Mouse (Mus musculus) heart, adult 18-20 months (tissue): ENCODE data around the gene Irf2bp1. TPM values are rescaled to one million over a fixed set of nuclear protein-coding genes. Genes with fewer than 3 reads are reported as not detected.

ENCODE experiments used
- DNase-seq, 2 experiments: peaks; one replicate each; pipeline ENCODE4 v3.0.0; 2021 to 2022; ENCODE audit warnings: mixed read lengths in 1 of 2
- long read RNA-seq, 2 experiments: library from polyadenylated mRNA; stranded (forward); transcript quantifications; one replicate each; pipeline ENCODE4 v2.0.0; 2021
- total RNA-seq, 2 experiments: library from RNA; stranded (reverse); gene quantifications; 2 replicates each; pipeline ENCODE4 v1.2.3; 2021

The Irf2bp1 gene
- 10 to 100 TPM; 22.4 to 23.1 TPM for total RNA-seq
- long read RNA-seq, experiment 1, transcript Irf2bp1-201 (1 exons, 2,734 nt): major isoform, 36 of 36 reads
- long read RNA-seq, experiment 1, partial matches to known transcripts: 0 of 36 reads
- long read RNA-seq, experiment 1, other reads (novel, unspliced or antisense): 0 of 36 reads
- long read RNA-seq, experiment 2, transcript Irf2bp1-201 (1 exons, 2,734 nt): major isoform, 19 of 19 reads
- long read RNA-seq, experiment 2, partial matches to known transcripts: 0 of 19 reads
- long read RNA-seq, experiment 2, other reads (novel, unspliced or antisense): 0 of 19 reads

DNA sequence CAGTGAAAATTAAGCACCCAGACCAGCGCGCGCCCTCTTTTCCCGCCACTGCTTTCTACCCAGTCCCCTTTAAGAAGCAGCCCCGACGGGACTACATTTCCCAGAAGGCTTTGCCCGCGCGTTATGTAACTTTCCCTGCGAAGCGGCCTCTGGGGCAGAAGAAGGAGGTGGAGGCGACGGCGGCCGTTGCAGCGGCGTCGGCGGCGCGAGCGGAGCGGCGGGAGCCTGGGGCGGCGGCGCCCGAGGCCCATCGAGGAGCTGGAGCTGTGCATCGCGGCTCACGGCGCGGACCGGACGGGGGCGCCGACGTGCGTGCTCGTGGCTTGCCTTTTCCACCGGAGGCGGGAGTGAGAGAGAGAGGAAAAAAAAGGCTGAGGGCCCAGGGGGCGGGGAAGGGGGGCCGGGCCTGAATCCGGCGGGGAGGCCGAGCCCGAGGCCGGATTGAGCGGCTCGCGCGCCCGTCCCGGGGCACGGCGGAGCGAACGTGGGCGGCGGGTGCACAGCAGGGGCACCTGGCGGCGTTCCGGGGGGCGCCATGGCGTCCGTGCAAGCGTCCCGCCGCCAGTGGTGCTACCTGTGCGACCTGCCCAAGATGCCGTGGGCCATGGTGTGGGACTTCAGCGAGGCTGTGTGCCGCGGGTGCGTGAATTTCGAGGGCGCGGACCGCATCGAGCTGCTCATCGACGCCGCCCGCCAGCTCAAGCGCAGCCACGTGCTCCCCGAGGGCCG, at the start of gene Irf2bp1:
Gene Irf2bp1 (plus strand): TSS at position 143 of the 729 bp plus-strand sequence.
- DNase-seq: peak; percentile 96 to 98

DNA sequence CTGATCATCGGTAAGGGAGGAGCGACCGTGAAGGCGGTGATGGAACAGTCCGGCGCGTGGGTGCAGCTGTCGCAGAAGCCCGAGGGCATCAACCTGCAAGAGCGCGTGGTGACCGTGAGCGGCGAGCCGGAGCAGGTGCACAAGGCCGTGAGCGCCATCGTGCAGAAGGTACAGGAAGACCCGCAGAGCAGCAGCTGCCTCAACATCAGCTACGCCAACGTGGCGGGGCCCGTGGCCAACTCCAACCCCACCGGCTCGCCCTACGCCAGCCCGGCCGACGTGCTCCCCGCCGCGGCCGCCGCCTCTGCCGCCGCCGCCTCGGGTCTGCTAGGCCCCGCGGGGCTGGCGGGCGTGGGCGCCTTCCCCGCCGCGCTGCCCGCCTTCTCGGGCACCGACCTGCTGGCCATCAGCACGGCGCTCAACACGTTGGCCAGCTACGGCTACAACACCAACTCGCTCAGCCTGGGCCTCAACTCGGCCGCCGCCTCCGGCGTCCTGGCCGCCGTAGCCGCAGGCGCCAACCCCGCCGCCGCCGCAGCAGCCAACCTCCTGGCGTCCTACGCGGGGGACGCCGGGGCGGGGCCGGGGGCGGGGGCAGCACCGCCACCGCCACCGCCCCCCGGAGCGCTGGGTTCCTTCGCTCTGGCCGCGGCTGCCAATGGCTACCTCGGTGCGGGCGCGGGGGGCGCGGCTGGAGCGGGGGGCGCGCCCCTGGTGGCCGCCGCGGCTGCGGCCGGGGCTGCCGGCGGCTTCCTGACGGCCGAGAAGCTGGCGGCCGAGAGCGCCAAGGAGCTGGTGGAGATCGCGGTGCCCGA, 46.1 kb upstream of the Irf2bp1 start:
- peak; percentile 61 to 80 for DNase-seq

DNA sequence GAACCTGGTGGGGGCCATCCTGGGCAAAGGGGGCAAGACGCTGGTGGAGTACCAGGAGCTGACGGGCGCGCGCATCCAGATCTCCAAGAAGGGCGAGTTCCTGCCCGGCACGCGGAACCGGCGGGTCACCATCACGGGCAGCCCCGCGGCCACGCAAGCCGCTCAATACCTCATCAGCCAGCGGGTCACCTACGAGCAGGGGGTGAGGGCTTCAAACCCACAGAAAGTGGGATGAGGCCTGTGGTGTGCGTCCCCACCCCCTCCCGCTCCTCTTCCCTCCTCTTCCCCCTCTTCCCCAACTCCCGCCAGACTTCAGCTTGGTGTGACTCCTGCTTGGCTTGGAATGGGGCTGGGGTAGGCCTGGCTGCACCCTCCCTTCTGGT, 45.5 kb upstream of the Irf2bp1 start:
- DNase-seq: no peak

DNA sequence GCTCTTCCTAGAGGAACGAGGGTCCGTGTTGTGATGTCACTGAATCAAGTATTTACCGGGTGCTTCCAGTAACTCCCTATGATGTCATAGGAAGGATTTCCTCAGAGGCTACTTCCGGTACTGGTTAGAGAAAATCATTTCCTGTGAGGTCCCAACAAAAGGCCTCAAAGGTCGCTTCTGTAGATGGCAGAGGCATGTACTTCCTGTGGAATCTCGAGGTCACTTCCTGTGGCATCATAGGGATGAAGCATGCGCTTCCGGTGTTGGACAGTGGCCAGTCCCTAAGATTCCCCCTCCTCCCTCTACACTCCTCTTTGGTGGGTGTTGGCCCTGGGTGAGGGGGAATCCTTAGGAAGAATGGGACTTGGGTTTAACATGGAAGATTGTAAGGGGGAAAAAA, 44.4 kb upstream of the Irf2bp1 start:
- peak; percentile 47 to 74 for DNase-seq

GRCm38 (mm10) chr7:18962171-18962792, 41.6 kb upstream of the Irf2bp1 start:
- no peak for DNase-seq

GRCm38 (mm10) chr7:18962795-18963194, 41.0 kb upstream of the Irf2bp1 start:
- DNase-seq: no peak

DNA sequence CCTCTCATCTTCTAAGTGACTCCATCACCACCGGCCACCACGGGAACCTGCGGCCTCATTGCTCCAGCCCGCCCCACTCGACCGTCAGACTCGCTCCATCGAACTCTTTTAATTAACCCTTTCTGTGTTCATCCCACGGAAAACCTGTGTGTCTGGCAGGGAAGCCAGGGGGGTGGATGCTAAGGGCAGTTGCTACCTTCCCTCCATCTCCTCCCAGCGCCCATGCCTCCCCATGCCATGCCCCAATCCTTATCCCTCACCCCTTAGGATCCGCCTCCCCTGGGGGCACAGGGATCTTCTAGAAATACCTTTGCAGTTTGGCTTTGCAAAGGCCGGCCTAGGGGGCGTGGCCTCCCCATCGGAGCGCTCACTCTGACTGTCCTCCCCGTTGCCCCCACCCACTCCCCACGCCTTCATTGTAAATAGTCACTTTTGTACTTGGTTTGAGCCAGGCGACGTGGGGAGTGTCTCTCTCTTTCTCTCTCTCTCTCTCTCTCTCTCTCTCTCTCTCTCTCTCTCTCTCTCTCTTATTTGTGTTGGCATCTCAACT, 40.5 kb upstream of the Irf2bp1 start:
- DNase-seq: no peak

- no peak for DNase-seq
Observed at GRCm38 (mm10) chr7:18965312-18965711, 38.5 kb upstream of the Irf2bp1 start.

- no peak for DNase-seq
Observed at GRCm38 (mm10) chr7:18967603-18968002, 36.2 kb upstream of the Irf2bp1 start.

DNA sequence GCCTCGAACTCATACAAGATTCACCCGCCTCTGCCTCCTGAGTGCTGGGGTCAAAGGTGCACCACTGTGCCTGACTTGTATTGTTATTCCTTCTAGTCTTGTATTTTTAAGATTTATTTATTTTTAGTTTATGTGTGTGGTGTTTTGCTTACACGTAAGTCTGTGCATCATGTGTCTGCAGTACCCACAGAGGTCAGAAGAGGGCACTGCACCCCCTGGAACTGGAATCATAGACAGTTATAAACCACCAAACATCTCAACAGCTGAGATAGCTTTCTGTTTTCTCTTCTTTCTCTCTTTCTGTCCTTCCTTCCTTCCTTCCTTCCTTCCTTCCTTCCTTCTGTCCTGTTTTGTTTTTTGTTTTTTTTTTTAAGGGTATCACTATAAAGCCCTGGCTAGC, 32.9 kb upstream of the Irf2bp1 start:
- DNase-seq: no peak

- no peak for DNase-seq
Observed at GRCm38 (mm10) chr7:18978381-18978780, 25.5 kb upstream of the Irf2bp1 start.

DNA sequence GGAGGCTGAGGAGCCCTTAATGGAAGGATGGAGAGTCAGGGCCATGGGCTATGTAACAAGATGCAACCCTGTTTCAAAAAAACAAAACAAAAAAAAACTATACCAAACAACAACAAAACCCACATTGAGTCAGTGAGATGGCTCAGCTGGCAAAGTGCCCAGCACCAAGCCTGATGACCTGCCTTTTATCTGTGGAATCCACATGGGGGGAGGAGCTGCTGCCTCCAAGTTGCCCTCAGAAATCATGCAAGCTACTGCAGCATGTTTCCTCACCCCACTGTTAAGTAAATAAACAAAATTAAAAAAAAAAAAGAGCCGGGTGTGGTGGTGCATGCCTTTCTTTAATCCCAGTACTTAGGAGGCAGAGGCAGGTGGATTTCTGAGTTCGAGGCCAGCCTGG, 17.3 kb upstream of the Irf2bp1 start:
- DNase-seq: no peak

GRCm38 (mm10) chr7:18987100-18987499, 16.7 kb upstream of the Irf2bp1 start, which contains the start of gene Nanos2:
Gene Nanos2 (plus strand): TSS chr7:18987400.
- no peak for DNase-seq

- no peak for DNase-seq
Observed at GRCm38 (mm10) chr7:18987747-18988146, 16.1 kb upstream of the Irf2bp1 start.

DNA sequence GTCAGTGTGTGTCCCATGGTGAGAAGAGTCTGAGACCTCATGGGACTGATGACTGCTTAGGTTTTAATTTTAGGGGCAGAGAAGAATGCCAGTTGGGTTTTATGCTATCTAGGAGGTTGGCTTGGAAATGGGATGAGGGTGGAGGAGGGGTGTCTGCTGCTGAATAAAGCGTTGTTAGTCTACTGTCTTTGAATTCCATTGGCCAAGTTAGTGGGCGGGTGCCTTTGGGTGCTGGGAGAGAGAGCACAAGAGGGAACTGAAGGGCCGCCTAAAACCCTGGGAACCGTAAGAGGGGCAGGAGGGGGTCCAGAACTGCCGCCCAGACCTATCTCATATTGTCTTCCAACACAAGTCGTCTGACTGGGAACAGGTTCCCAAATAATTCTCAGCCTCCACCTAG, 15.1 kb upstream of the Irf2bp1 start:
- DNase-seq: no peak

DNA sequence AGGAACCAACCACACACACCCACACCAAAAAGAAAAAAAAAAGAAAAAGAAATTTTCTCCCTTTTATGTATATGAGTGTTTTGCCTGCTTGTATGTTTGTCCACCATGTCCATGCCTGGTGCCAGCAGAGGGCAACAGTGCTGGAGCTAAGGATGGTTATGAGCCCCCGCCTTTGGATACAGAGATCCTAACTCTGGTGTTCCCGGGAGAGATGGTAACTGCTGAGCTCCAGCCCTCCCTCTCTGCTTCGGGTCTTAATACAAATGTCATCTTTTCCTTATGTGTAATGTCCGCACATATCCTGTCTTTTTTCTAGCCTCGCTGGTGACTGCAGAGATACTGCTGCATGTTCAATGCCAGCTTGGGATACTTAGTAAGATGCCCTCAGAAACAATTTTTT, 13.8 kb upstream of the Irf2bp1 start:
- DNase-seq: no peak

DNA sequence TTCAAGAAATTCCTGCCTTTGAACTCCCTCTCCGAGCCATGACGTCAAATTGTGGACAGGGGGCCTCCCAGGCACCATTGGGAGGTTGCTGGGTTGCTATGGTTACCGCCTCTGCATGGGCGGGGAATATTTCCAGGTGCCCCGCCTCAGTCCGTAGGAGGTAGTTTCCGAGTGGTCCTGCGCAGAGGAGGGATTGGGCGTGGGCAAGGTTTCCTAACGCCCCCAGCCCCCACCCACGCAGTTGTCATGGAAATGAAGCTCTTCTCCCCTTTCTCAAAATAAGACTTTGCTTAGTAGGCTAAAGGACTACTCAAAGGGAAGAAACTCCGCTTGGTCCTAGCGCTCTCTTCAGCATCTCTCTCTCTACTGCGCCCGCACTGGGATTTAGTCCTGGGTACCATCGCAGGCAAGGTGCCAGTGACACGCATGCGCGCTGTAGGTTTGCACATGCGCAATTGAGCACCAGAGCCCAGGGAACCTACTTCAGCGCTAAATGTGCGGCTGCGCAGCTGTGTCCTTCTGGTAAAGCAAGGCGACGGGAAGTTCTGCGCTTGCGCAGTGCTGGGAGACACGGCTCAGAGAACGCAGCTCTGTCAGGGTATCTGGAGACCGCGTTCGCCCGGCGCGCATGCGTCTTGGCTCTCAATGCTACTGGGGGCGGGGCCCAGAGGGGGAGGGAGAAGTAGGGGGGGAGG, 13.1 kb upstream of the Irf2bp1 start, which contains the start of gene Mypop:
Gene Mypop (plus strand): TSS at position 645 of the 695 bp plus-strand sequence.
- DNase-seq: peak; percentile 99 to 100

GRCm38 (mm10) chr7:18991660-18992293, 12.1 kb upstream of the Irf2bp1 start:
- DNase-seq: peak; percentile 23 to 59

DNA sequence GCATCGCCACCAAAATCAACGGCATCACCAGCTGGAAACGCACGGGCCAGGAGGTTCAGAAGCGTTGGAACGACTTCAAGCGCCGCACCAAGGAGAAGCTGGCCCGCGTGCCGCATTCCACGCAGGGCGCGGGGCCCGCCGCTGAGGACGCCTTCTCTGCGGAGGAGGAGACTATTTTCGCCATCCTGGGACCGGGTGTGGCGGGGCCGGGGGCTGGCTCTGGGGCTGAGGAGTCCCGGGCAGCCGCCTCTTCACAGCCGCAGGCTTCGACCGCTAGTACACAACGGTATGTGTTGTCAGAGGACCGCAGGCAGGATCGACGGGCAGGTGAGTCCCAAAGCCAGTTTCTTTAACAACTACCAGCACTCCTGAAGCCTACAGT, 11.6 kb upstream of the Irf2bp1 start:
- DNase-seq: peak; percentile 26 to 55

- no peak for DNase-seq
Observed at GRCm38 (mm10) chr7:18993036-18993435, 10.8 kb upstream of the Irf2bp1 start.

DNA sequence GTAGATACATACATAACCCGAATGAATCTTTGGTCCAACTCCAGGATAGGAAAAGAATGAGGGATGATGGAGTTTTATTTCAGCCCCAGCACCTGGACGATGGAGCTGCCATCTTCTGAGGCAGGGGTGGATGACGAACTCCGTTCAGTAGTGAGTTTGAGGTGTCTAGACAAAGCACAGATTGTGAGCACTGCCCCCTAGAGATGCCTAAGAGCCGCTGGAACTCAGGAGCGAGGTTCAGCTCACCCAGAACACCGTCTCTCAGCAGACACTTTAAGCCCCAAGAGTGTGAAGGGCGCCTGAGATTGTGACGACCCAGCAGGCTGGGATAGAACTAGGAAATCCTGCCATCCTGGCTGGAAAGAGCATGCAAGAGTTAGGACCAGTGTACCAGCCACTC, 5.0 kb upstream of the Irf2bp1 start:
- DNase-seq: no peak
